Mouse (Mus musculus) midbrain, embryonic 13.5 days (tissue): ENCODE data around the gene Otub1. TPM values are rescaled to one million over a fixed set of nuclear protein-coding genes. Genes with fewer than 3 reads are reported as not detected.

Source experiments
- ATAC-seq: fragments of 200-750 bp; cut with Nextera tagmentation; 2 replicates; pipeline ENCODE4 v1.8.0; 2017; ENCODE audit warnings: mild to moderate bottlenecking, moderate TSS enrichment, moderate library complexity
- H3K27ac ChIP-seq: fragments of 300-500 bp; sonication (generic); 2 replicates; pipeline ENCODE4 v1.5.1; 2015; ENCODE audit warnings: inconsistent platforms, mild to moderate bottlenecking, moderate library complexity
- H3K27me3 ChIP-seq: fragments of 300-500 bp; sonication (generic); 2 replicates; pipeline ENCODE4 v1.6.1; 2015; ENCODE audit warnings: mild to moderate bottlenecking, inconsistent platforms
- H3K36me3 ChIP-seq: fragments of 300-500 bp; sonication (generic); 2 replicates; pipeline ENCODE4 v1.6.1; 2015; ENCODE audit warnings: mild to moderate bottlenecking, inconsistent platforms
- H3K4me1 ChIP-seq: fragments of 300-500 bp; sonication (generic); replicated peaks from 2 replicates; pipeline ENCODE4 v1.6.1; 2015; ENCODE audit warnings: inconsistent platforms
- H3K4me2 ChIP-seq: fragments of 300-500 bp; sonication (generic); replicated peaks from 2 replicates; pipeline ENCODE4 v1.6.1; 2015; ENCODE audit warnings: moderate library complexity, mild to moderate bottlenecking, inconsistent platforms
- H3K4me3 ChIP-seq: fragments of 300-500 bp; sonication (generic); replicated peaks from 2 replicates; pipeline ENCODE4 v1.5.1; 2015; ENCODE audit warnings: mild to moderate bottlenecking, inconsistent platforms
- H3K9ac ChIP-seq: fragments of 300-500 bp; sonication (generic); replicated peaks from 2 replicates; pipeline ENCODE4 v1.6.1; 2015; ENCODE audit warnings: mild to moderate bottlenecking, inconsistent platforms
- H3K9me3 ChIP-seq: fragments of 300-500 bp; sonication (generic); 2 replicates; pipeline ENCODE4 v1.6.1; 2016; ENCODE audit warnings: mild to moderate bottlenecking, inconsistent platforms
- WGBS: fragments of 180-500 bp; shearing (Covaris S2); methylation state at CpG from one replicate; pipeline ENCODE4 v1.1.7; 2015; 5-methylcytosine and 5-hydroxymethylcytosine counted together
- polyA plus RNA-seq: library from polyadenylated mRNA; unstranded; fragments of >200 nt; fragmentation: Nextera tagmentation; extraction: Ambion mirVana; gene quantifications from 2 replicates; pipeline ENCODE4 v1.2.1, GENCODE M21; 2015

The Otub1 gene
- polyA plus RNA-seq, 1 experiment from 2014 or later: 247 TPM

GRCm38 (mm10) chr19:7166767-7167166, 39.3 kb downstream of the Otub1 start:
- H3K9me3 ChIP-seq: no peaks in the 10 kb centered on the region
- no peak for ATAC-seq
- H3K27me3 ChIP-seq: peaks cover 68% of the 10 kb centered on the region
- H3K4me1 ChIP-seq: peaks cover 43% of the 10 kb centered on the region
- 8% methylated on average over 6 of the region's 6 CpGs for WGBS
- H3K4me2 ChIP-seq: peak overlapping the region; percentile 95; the same call in 1 of the 2 replicates
- H3K4me3 ChIP-seq: no peak overlapping the region
- no peak overlapping the region for H3K9ac ChIP-seq
- H3K36me3 ChIP-seq: no peaks in the 10 kb centered on the region
- no peak overlapping the region for H3K27ac ChIP-seq

- H3K27ac ChIP-seq: no peak overlapping the region
- peak overlapping the region; percentile 82 for H3K4me3 ChIP-seq
- ATAC-seq: peak; percentile 19
- no peaks in the 10 kb centered on the region for H3K36me3 ChIP-seq
- peaks cover 38% of the 10 kb centered on the region for H3K4me1 ChIP-seq
- H3K27me3 ChIP-seq: peaks cover 73% of the 10 kb centered on the region
- 3% methylated on average over 14 of the region's 15 CpGs for WGBS
- peak overlapping the region; percentile 95 for H3K4me2 ChIP-seq
- H3K9me3 ChIP-seq: no peaks in the 10 kb centered on the region
- peak overlapping the region; percentile 88 for H3K9ac ChIP-seq
These were observed 39.9 kb downstream of the Otub1 start for GRCm38 (mm10) chr19:7166200-7166711.

- H3K9ac ChIP-seq: peak overlapping the region; percentile 88
- H3K36me3 ChIP-seq: no peaks in the 10 kb centered on the region
- WGBS: under 1% methylated on average over 54 of the region's 105 CpGs
- H3K4me3 ChIP-seq: peak overlapping the region; percentile 82
- ATAC-seq: peak; percentile 47
- no peaks in the 10 kb centered on the region for H3K9me3 ChIP-seq
- peaks cover 35% of the 10 kb centered on the region for H3K4me1 ChIP-seq
- peak overlapping the region; percentile 95 for H3K4me2 ChIP-seq
- peak overlapping the region; percentile 58 for H3K27ac ChIP-seq
- peaks cover 75% of the 10 kb centered on the region for H3K27me3 ChIP-seq
These were observed 40.5 kb downstream of the Otub1 start for GRCm38 (mm10) chr19:7165509-7166199.

GRCm38 (mm10) chr19:7164820-7165323, 41.2 kb downstream of the Otub1 start:
- peak overlapping the region; percentile 88 for H3K9ac ChIP-seq
- H3K4me2 ChIP-seq: peak overlapping the region; percentile 95
- peaks cover 43% of the 10 kb centered on the region for H3K4me1 ChIP-seq
- H3K36me3 ChIP-seq: no peaks in the 10 kb centered on the region
- peak overlapping the region; percentile 35; the same call in 1 of the 2 replicates for H3K27ac ChIP-seq
- H3K4me3 ChIP-seq: peak overlapping the region; percentile 82
- peak; percentile 22 for ATAC-seq
- H3K9me3 ChIP-seq: no peaks in the 10 kb centered on the region
- peaks cover 71% of the 10 kb centered on the region for H3K27me3 ChIP-seq
- WGBS: under 1% methylated on average over 33 of the region's 35 CpGs

- ATAC-seq: no peak
- Histone ChIP-seq H3K9ac (peak overlapping the region; percentile 88), H3K4me2 (peak overlapping the region; percentile 95), H3K9me3 (no peaks in the 10 kb centered on the region), H3K36me3 (no peaks in the 10 kb centered on the region), H3K4me3 (peak overlapping the region; percentile 82), H3K27ac (no peak overlapping the region), H3K27me3 (peaks cover 77% of the 10 kb centered on the region), H3K4me1 (peaks cover 49% of the 10 kb centered on the region)
- 8% methylated on average over 6 of the region's 6 CpGs for WGBS
These were observed 41.9 kb downstream of the Otub1 start for GRCm38 (mm10) chr19:7164238-7164637.

- no peaks in the 10 kb centered on the region for H3K9me3 ChIP-seq
- no peak overlapping the region for H3K4me3 ChIP-seq
- no peak overlapping the region for H3K9ac ChIP-seq
- no peaks in the 10 kb centered on the region for H3K36me3 ChIP-seq
- WGBS: 77% methylated on average over 3 of the region's 3 CpGs
- H3K27ac ChIP-seq: peak overlapping the region; percentile 68; the same call in 1 of the 2 replicates
- H3K4me1 ChIP-seq: peaks cover 67% of the 10 kb centered on the region
- H3K27me3 ChIP-seq: peaks cover 61% of the 10 kb centered on the region
- no peak overlapping the region for H3K4me2 ChIP-seq
- ATAC-seq: no peak
These were observed 45.1 kb downstream of the Otub1 start for GRCm38 (mm10) chr19:7161064-7161463.

GRCm38 (mm10) chr19:7160151-7160906, 45.8 kb downstream of the Otub1 start:
- peak overlapping the region; percentile 41 for H3K4me2 ChIP-seq
- 2% methylated on average over 14 of the region's 14 CpGs for WGBS
- H3K9me3 ChIP-seq: no peaks in the 10 kb centered on the region
- no peaks in the 10 kb centered on the region for H3K36me3 ChIP-seq
- peak overlapping the region; percentile 68 for H3K27ac ChIP-seq
- peaks cover 66% of the 10 kb centered on the region for H3K4me1 ChIP-seq
- peak; percentile 76 for ATAC-seq
- H3K9ac ChIP-seq: peak overlapping the region; percentile 60
- H3K27me3 ChIP-seq: peaks cover 63% of the 10 kb centered on the region
- H3K4me3 ChIP-seq: peak overlapping the region; percentile 3; the same call in 1 of the 2 replicates

GRCm38 (mm10) chr19:7157734-7158133, 48.4 kb downstream of the Otub1 start:
- peaks cover 68% of the 10 kb centered on the region for H3K4me1 ChIP-seq
- peak overlapping the region; percentile 42; the same call in 1 of the 2 replicates for H3K27ac ChIP-seq
- H3K27me3 ChIP-seq: peaks cover 45% of the 10 kb centered on the region
- peak overlapping the region; percentile 50 for H3K9ac ChIP-seq
- no peaks in the 10 kb centered on the region for H3K36me3 ChIP-seq
- no peaks in the 10 kb centered on the region for H3K9me3 ChIP-seq
- WGBS: 9% methylated on average over 14 of the region's 14 CpGs
- H3K4me3 ChIP-seq: no peak overlapping the region
- H3K4me2 ChIP-seq: peak overlapping the region; percentile 25; the same call in 1 of the 2 replicates
- ATAC-seq: 0 out of 2 replicates have a peak, but pooled peaks have one; percentile 20

- Histone ChIP-seq H3K36me3 (no peaks in the 10 kb centered on the region), H3K4me3 (no peak overlapping the region), H3K9me3 (no peaks in the 10 kb centered on the region), H3K27me3 (peaks cover 37% of the 10 kb centered on the region; the same call in 1 of the 2 replicates), H3K4me1 (peaks cover 82% of the 10 kb centered on the region), H3K4me2 (no peak overlapping the region), H3K27ac (peak overlapping the region; percentile 41; the same call in 1 of the 2 replicates), H3K9ac (no peak overlapping the region)
- ATAC-seq: no peak; the same call in 1 of the 2 replicates
- WGBS: 50% methylated on average over 6 of the region's 6 CpGs
These were observed 50.9 kb downstream of the Otub1 start for GRCm38 (mm10) chr19:7155196-7155595.

GRCm38 (mm10) chr19:7153232-7153631, 52.9 kb downstream of the Otub1 start:
- H3K27ac ChIP-seq: peak overlapping the region; percentile 64
- no peak overlapping the region for H3K9ac ChIP-seq
- H3K4me2 ChIP-seq: no peak overlapping the region
- 28% methylated on average over 7 of the region's 7 CpGs for WGBS
- no peaks in the 10 kb centered on the region for H3K9me3 ChIP-seq
- peak; percentile 22 for ATAC-seq
- H3K4me1 ChIP-seq: peaks cover 91% of the 10 kb centered on the region
- H3K4me3 ChIP-seq: no peak overlapping the region
- H3K36me3 ChIP-seq: no peaks in the 10 kb centered on the region
- peaks cover 27% of the 10 kb centered on the region; the same call in 1 of the 2 replicates for H3K27me3 ChIP-seq

- Histone ChIP-seq H3K9ac (no peak overlapping the region), H3K27ac (no peak overlapping the region), H3K36me3 (no peaks in the 10 kb centered on the region), H3K9me3 (no peaks in the 10 kb centered on the region), H3K4me1 (peaks cover 91% of the 10 kb centered on the region), H3K4me2 (no peak overlapping the region), H3K27me3 (peaks cover 31% of the 10 kb centered on the region), H3K4me3 (no peak overlapping the region)
- no peak for ATAC-seq
- 72% methylated on average over 6 of the region's 6 CpGs for WGBS
These were observed 54.0 kb downstream of the Otub1 start for GRCm38 (mm10) chr19:7151927-7152653.
